Mouse (Mus musculus): Measurements from ENCODE around the gene Stard13. TPM values are rescaled to one million over a fixed set of nuclear protein-coding genes. Genes with fewer than 3 reads are reported as not detected.

The Stard13 gene
- polyA plus RNA-seq, 1 experiment from 2014 or later: 7.9 TPM

GRCm38 (mm10) chr5:151173774-151174173 lies 59.9 kb downstream of the Stard13 start:
- Histone ChIP-seq H3K4me3 (no peak overlapping the region), H3K9ac (no peak overlapping the region), H3K4me1 (replicated peaks) (peaks cover 4% of the 10 kb centered on the region; the same call in 1 of the 2 replicates), H3K27ac (0 out of 2 replicates have a peak overlapping the region, but pooled peaks have one; percentile 48), H3K27me3 (no peaks in the 10 kb centered on the region), H3K36me3 (no peaks in the 10 kb centered on the region), H3K4me2 (no peak overlapping the region), H3K9me3 (no peaks in the 10 kb centered on the region)
- ATAC-seq (ENCODE audit: low FRiP score): no peak
- WGBS: 86% methylated on average over 1 of the region's 1 CpGs

GRCm38 (mm10) chr5:151170168-151170750 lies 63.4 kb downstream of the Stard13 start:
- no peak overlapping the region for H3K9ac ChIP-seq
- WGBS: 88% methylated on average over 3 of the region's 3 CpGs
- H3K4me3 ChIP-seq: no peak overlapping the region
- H3K4me2 ChIP-seq: no peak overlapping the region
- peaks cover 12% of the 10 kb centered on the region for H3K4me1 ChIP-seq (replicated peaks)
- no peak for ATAC-seq (ENCODE audit: low FRiP score)
- H3K9me3 ChIP-seq: no peaks in the 10 kb centered on the region
- no peaks in the 10 kb centered on the region for H3K36me3 ChIP-seq
- H3K27me3 ChIP-seq: no peaks in the 10 kb centered on the region
- H3K27ac ChIP-seq: no peak overlapping the region

GRCm38 (mm10) chr5:151168191-151168590 lies 65.4 kb downstream of the Stard13 start:
- H3K36me3 ChIP-seq: no peaks in the 10 kb centered on the region
- peaks cover 20% of the 10 kb centered on the region for H3K4me1 ChIP-seq (replicated peaks)
- no peaks in the 10 kb centered on the region for H3K27me3 ChIP-seq
- 94% methylated on average over 3 of the region's 3 CpGs for WGBS
- H3K9ac ChIP-seq: no peak overlapping the region
- peak overlapping the region; percentile 32; the same call in 1 of the 2 replicates for H3K27ac ChIP-seq
- no peak overlapping the region for H3K4me3 ChIP-seq
- ATAC-seq (ENCODE audit: low FRiP score): no peak
- H3K4me2 ChIP-seq: no peak overlapping the region
- no peaks in the 10 kb centered on the region for H3K9me3 ChIP-seq

- WGBS: 79% methylated on average over 6 of the region's 6 CpGs
Measured at GRCm38 (mm10) chr5:151167641-151168040, 66.0 kb downstream of the Stard13 start.

GRCm38 (mm10) chr5:151166266-151166665 lies 67.4 kb downstream of the Stard13 start:
- Histone ChIP-seq H3K4me1 (replicated peaks) (peaks cover 21% of the 10 kb centered on the region), H3K4me2 (no peak overlapping the region), H3K9me3 (no peaks in the 10 kb centered on the region), H3K27ac (no peak overlapping the region), H3K36me3 (no peaks in the 10 kb centered on the region), H3K9ac (no peak overlapping the region), H3K27me3 (no peaks in the 10 kb centered on the region), H3K4me3 (no peak overlapping the region)
- no peak for ATAC-seq (ENCODE audit: low FRiP score)
- 84% methylated on average over 5 of the region's 5 CpGs for WGBS

More at GRCm38 (mm10) chr5:151167641-151168040, 66.0 kb downstream of the Stard13 start:
- Histone ChIP-seq H3K36me3 (no peaks in the 10 kb centered on the region), H3K4me1 (replicated peaks) (peaks cover 21% of the 10 kb centered on the region), H3K27ac (no peak overlapping the region), H3K9me3 (no peaks in the 10 kb centered on the region), H3K4me3 (no peak overlapping the region), H3K27me3 (no peaks in the 10 kb centered on the region), H3K4me2 (no peak overlapping the region), H3K9ac (no peak overlapping the region)
- no peak for ATAC-seq (ENCODE audit: low FRiP score)

GRCm38 (mm10) chr5:151165381-151166016 lies 68.1 kb downstream of the Stard13 start:
- Histone ChIP-seq H3K9ac (no peak overlapping the region), H3K36me3 (no peaks in the 10 kb centered on the region), H3K4me3 (no peak overlapping the region), H3K27ac (no peak overlapping the region), H3K9me3 (no peaks in the 10 kb centered on the region), H3K4me1 (replicated peaks) (peaks cover 21% of the 10 kb centered on the region), H3K4me2 (no peak overlapping the region), H3K27me3 (no peaks in the 10 kb centered on the region)
- no peak for ATAC-seq (ENCODE audit: low FRiP score)
- 89% methylated on average over 6 of the region's 6 CpGs for WGBS

DNA sequence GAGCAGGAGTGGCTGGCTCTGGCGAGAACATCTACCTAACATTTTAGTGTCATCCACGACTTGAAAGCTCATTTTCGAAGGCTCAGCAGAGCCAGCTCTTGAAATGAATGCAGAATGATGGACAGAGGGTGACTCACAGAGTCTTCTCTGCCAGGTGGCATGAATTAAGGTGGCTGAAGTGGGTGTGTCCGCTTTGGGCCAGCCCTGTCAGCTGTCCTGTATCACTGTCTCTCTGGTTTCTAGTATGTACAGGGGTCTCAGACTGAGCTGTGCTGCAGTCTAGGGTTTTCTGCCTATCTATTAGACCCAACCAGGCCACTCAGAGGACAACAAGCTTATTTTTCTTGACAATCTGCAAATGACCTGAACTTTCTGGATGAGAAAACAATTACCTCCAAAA lies 68.8 kb downstream of the Stard13 start:
- no peak overlapping the region for H3K9ac ChIP-seq
- H3K4me3 ChIP-seq: no peak overlapping the region
- ATAC-seq (ENCODE audit: low FRiP score): no peak
- H3K36me3 ChIP-seq: no peaks in the 10 kb centered on the region
- H3K27ac ChIP-seq: no peak overlapping the region
- H3K27me3 ChIP-seq: no peaks in the 10 kb centered on the region
- H3K4me2 ChIP-seq: no peak overlapping the region
- H3K9me3 ChIP-seq: no peaks in the 10 kb centered on the region
- H3K4me1 ChIP-seq (replicated peaks): peaks cover 21% of the 10 kb centered on the region
- WGBS: 77% methylated on average over 4 of the region's 4 CpGs

- H3K4me1 ChIP-seq (replicated peaks): peaks cover 14% of the 10 kb centered on the region; the same call in 1 of the 2 replicates
- H3K4me2 ChIP-seq: no peak overlapping the region
- no peaks in the 10 kb centered on the region for H3K9me3 ChIP-seq
- H3K27me3 ChIP-seq: no peaks in the 10 kb centered on the region
- no peaks in the 10 kb centered on the region for H3K36me3 ChIP-seq
- no peak for ATAC-seq (ENCODE audit: low FRiP score)
- 93% methylated on average over 3 of the region's 3 CpGs for WGBS
- no peak overlapping the region for H3K27ac ChIP-seq
- H3K4me3 ChIP-seq: no peak overlapping the region
- H3K9ac ChIP-seq: no peak overlapping the region
Measured at GRCm38 (mm10) chr5:151162642-151163041, 71.0 kb downstream of the Stard13 start.

- Histone ChIP-seq H3K4me2 (no peak overlapping the region), H3K27ac (no peak overlapping the region), H3K36me3 (no peaks in the 10 kb centered on the region), H3K4me1 (replicated peaks) (peaks cover 9% of the 10 kb centered on the region; the same call in 1 of the 2 replicates), H3K4me3 (no peak overlapping the region), H3K27me3 (no peaks in the 10 kb centered on the region), H3K9me3 (no peaks in the 10 kb centered on the region), H3K9ac (no peak overlapping the region)
- no peak for ATAC-seq (ENCODE audit: low FRiP score)
- 83% methylated on average over 1 of the region's 1 CpGs for WGBS
Measured at GRCm38 (mm10) chr5:151155247-151155646, 78.4 kb downstream of the Stard13 start.

- Histone ChIP-seq H3K4me1 (replicated peaks) (peaks cover 11% of the 10 kb centered on the region), H3K9ac (no peak overlapping the region), H3K9me3 (no peaks in the 10 kb centered on the region), H3K36me3 (no peaks in the 10 kb centered on the region), H3K4me3 (no peak overlapping the region), H3K27ac (no peak overlapping the region), H3K27me3 (no peaks in the 10 kb centered on the region), H3K4me2 (no peak overlapping the region)
- 53% methylated on average over 3 of the region's 3 CpGs for WGBS
- ATAC-seq (ENCODE audit: low FRiP score): no peak
Measured at GRCm38 (mm10) chr5:151154780-151155179, 78.9 kb downstream of the Stard13 start.

GRCm38 (mm10) chr5:151154030-151154429 lies 79.6 kb downstream of the Stard13 start:
- Histone ChIP-seq H3K9ac (no peak overlapping the region), H3K36me3 (no peaks in the 10 kb centered on the region), H3K9me3 (no peaks in the 10 kb centered on the region), H3K4me1 (replicated peaks) (peaks cover 17% of the 10 kb centered on the region), H3K4me3 (no peak overlapping the region), H3K27ac (no peak overlapping the region), H3K4me2 (no peak overlapping the region), H3K27me3 (no peaks in the 10 kb centered on the region)
- no peak for ATAC-seq (ENCODE audit: low FRiP score)
- WGBS: 79% methylated on average over 4 of the region's 4 CpGs

GRCm38 (mm10) chr5:151151549-151151948 lies 82.1 kb downstream of the Stard13 start:
- Histone ChIP-seq H3K9ac (no peak overlapping the region), H3K27me3 (no peaks in the 10 kb centered on the region), H3K27ac (no peak overlapping the region), H3K4me3 (no peak overlapping the region), H3K36me3 (no peaks in the 10 kb centered on the region), H3K4me1 (replicated peaks) (peaks cover 22% of the 10 kb centered on the region), H3K4me2 (no peak overlapping the region), H3K9me3 (no peaks in the 10 kb centered on the region)
- ATAC-seq (ENCODE audit: low FRiP score): no peak
- 89% methylated on average over 9 of the region's 9 CpGs for WGBS

DNA sequence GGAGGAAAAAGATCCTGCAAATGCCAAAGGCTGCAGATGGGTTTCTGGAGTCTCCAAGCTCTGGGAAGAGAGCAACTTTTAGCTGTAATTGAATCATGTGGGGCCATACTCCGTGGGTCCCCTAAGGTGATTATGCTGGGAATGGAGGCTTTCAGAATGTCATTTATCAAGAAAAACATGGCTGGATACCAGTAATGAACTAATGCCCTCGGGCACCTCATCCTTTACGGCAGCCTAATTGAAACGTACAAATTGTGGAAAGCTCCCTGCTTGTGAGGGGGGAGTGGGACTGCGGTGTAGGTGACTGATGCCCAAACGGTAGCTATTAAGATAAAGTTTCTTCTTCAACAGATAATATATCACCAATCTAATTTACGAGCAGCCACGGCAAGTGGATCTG lies 84.1 kb downstream of the Stard13 start:
- no peak overlapping the region for H3K27ac ChIP-seq
- no peak overlapping the region for H3K4me3 ChIP-seq
- no peaks in the 10 kb centered on the region for H3K9me3 ChIP-seq
- ATAC-seq (ENCODE audit: low FRiP score): peak; percentile 66; the same call in 1 of the 2 replicates
- H3K4me2 ChIP-seq: no peak overlapping the region
- WGBS: 43% methylated on average over 8 of the region's 8 CpGs
- H3K9ac ChIP-seq: no peak overlapping the region
- peaks cover 14% of the 10 kb centered on the region for H3K4me1 ChIP-seq (replicated peaks)
- H3K36me3 ChIP-seq: no peaks in the 10 kb centered on the region
- H3K27me3 ChIP-seq: no peaks in the 10 kb centered on the region

Measured in hindbrain, embryonic 13.5 days (tissue).